Mouse (Mus musculus): ENCODE results near the gene Tet2. TPM values are rescaled to one million over a fixed set of nuclear protein-coding genes. Genes with fewer than 3 reads are reported as not detected.

Gene Tet2
- polyA plus RNA-seq, 1 experiment from 2014 or later = 2.8 TPM

DNA sequence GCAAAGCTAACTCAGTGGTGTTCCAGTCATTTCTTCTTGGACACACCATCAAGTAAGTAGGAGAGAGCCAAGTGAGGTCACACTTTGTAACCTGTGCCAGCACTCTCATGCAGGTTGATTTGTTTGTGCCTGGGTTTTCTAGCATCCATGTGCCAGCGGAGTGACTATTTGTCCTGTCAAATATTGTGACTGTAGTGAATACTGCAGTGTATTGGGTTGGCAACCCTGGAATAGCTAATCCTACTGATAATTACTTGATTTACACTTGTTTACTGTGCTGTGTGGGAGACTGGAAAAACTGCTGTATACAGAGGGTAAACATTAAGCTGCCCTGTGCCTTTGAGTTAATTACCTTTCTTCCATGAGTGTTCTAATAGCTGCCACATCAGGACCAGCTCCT lies 62.1 kb downstream of the Tet2 start:
- Histone ChIP-seq H3K27ac (replicated peaks) (no peak overlapping the region), H3K36me3 (replicated peaks) (peaks cover 38% of the 10 kb centered on the region), H3K9me3 (replicated peaks) (no peaks in the 10 kb centered on the region), H3K27me3 (no peaks in the 10 kb centered on the region), H3K9ac (no peak overlapping the region), H3K4me3 (replicated peaks) (no peak overlapping the region), H3K4me1 (replicated peaks) (no peaks in the 10 kb centered on the region), H3K4me2 (no peak overlapping the region)
- 93% methylated on average over 1 of the region's 1 CpGs for WGBS (ENCODE audit: insufficient replicate concordance)
- no peak for ATAC-seq (ENCODE audit: insufficient read depth)

DNA sequence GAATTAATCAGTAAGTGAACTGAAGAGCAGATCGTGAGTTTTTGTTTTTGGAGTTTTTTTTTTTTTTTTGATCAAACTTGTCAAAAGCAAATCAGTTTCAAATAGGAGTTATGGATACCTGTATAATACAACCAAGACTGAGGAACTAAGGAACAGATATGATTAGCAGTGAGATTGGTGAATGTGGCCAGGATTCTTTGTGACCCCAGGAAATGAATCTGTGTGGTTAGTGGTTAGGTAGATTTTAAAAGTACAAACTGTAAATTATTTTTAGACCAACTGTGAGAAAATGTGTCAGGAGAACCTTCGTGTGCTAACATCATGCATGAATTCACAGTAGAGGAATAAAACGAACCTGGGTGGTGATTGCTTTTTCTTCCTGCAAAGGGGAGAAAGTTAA lies 66.0 kb downstream of the Tet2 start:
- Histone ChIP-seq H3K4me1 (replicated peaks) (no peaks in the 10 kb centered on the region), H3K9ac (no peak overlapping the region), H3K27ac (replicated peaks) (no peak overlapping the region), H3K36me3 (replicated peaks) (peaks cover 17% of the 10 kb centered on the region; the same call in 1 of the 2 replicates), H3K4me2 (no peak overlapping the region), H3K9me3 (replicated peaks) (no peaks in the 10 kb centered on the region), H3K27me3 (no peaks in the 10 kb centered on the region), H3K4me3 (replicated peaks) (no peak overlapping the region)
- WGBS (ENCODE audit: insufficient replicate concordance) = 53% methylated on average over 3 of the region's 3 CpGs
- no peak for ATAC-seq (ENCODE audit: insufficient read depth)

DNA sequence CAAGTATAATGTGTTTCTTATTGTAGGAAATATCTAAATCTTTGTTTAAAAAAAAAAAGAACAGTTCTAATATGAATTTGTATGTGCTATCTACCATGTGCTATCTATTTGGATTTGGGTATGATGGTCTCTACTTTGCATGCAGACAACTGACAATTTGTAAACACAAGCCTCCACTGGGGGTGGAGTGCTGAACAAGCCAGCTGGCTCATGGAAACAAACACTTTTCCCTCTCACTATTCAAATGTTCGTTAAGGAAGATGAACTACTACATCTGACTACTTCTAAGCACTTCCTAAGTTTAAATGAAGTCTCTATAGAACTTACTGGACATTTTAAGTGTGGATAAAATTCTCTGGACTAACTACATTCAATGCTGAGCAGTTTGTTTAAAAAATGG lies 71.2 kb downstream of the Tet2 start:
- ATAC-seq (ENCODE audit: insufficient read depth) = no peak
- H3K9me3 ChIP-seq (replicated peaks) = no peaks in the 10 kb centered on the region
- H3K9ac ChIP-seq = no peak overlapping the region
- no peak overlapping the region for H3K27ac ChIP-seq (replicated peaks)
- no peak overlapping the region for H3K4me3 ChIP-seq (replicated peaks)
- H3K4me2 ChIP-seq = no peak overlapping the region
- no peaks in the 10 kb centered on the region for H3K4me1 ChIP-seq (replicated peaks)
- no peaks in the 10 kb centered on the region for H3K27me3 ChIP-seq
- peaks cover 32% of the 10 kb centered on the region for H3K36me3 ChIP-seq (replicated peaks)
- WGBS (ENCODE audit: insufficient replicate concordance) = 71% methylated on average over 1 of the region's 1 CpGs

DNA sequence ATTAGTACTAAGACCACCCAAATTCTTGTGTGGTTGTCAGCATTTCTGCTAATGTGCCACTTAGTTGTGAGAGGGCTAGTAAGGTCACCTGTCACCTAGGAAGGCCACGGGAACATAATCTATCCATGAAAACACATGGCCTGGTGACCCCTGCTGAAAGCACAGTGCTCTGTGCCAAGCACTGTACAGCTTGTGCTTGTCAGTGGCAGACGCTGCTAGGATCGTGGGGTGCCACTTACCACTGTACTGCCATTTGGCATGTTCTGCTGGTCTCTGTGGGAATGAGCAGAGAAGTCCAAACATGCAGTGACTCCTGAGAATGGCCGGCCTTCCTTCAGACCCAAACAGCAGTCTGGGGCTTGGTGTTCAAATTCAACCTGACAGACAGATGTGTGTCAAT lies 73.8 kb downstream of the Tet2 start:
- Histone ChIP-seq H3K4me1 (replicated peaks) (no peaks in the 10 kb centered on the region), H3K9ac (no peak overlapping the region), H3K4me2 (no peak overlapping the region), H3K4me3 (replicated peaks) (no peak overlapping the region), H3K27ac (replicated peaks) (no peak overlapping the region), H3K9me3 (replicated peaks) (no peaks in the 10 kb centered on the region), H3K27me3 (no peaks in the 10 kb centered on the region), H3K36me3 (replicated peaks) (peaks cover 59% of the 10 kb centered on the region)
- no peak for ATAC-seq (ENCODE audit: insufficient read depth)
- whole genome bisulfite sequencing (ENCODE audit: insufficient replicate concordance) = 67% methylated on average over 4 of the region's 4 CpGs

DNA sequence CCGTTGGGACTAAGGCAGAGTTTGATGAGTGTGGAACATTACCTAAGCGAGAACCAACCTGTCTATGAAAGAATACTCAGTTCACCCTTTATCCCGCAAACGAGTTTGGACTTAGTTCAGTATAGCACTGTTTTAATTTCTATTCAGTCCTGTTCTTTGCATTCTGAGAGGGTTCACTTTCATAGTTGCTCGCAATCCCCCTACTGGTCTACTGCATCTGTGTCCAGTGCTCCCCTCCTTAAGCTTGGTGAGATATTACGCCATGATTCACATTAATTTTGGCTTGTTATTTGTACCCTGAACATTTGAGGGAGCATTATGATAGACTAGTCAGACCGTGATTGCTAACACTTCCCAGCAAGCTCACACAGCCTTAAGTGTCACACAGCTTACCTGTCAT lies 76.1 kb downstream of the Tet2 start:
- Histone ChIP-seq H3K36me3 (replicated peaks) (peaks cover 54% of the 10 kb centered on the region), H3K4me1 (replicated peaks) (no peaks in the 10 kb centered on the region), H3K27me3 (no peaks in the 10 kb centered on the region), H3K9me3 (replicated peaks) (no peaks in the 10 kb centered on the region), H3K27ac (replicated peaks) (no peak overlapping the region), H3K4me3 (replicated peaks) (no peak overlapping the region), H3K9ac (no peak overlapping the region), H3K4me2 (no peak overlapping the region)
- 81% methylated on average over 7 of the region's 7 CpGs for WGBS (ENCODE audit: insufficient replicate concordance)
- no peak for ATAC-seq (ENCODE audit: insufficient read depth)

DNA sequence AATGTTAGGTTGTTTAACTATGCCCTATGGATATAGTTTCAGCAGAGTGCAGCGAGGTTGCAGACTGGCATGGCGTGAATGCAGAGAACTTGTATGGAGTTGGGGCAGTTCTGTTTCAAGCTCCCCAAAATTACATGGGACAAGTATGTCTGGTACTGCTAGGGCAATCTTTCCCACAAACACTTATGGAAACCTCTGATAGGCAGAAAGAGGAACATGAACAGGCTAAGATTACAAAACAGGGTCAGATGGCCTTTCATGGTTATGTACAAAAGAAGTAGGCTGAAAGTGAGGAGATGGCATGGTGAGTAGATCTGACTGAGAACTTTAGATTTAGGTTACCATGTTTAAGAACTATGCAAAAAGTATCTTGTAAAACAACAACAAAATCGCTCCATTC lies 81.7 kb downstream of the Tet2 start:
- Histone ChIP-seq H3K4me3 (replicated peaks) (no peak overlapping the region), H3K27ac (replicated peaks) (no peak overlapping the region), H3K9ac (no peak overlapping the region), H3K27me3 (no peaks in the 10 kb centered on the region), H3K9me3 (replicated peaks) (no peaks in the 10 kb centered on the region), H3K36me3 (replicated peaks) (peaks cover 21% of the 10 kb centered on the region), H3K4me1 (replicated peaks) (no peaks in the 10 kb centered on the region), H3K4me2 (no peak overlapping the region)
- ATAC-seq (ENCODE audit: insufficient read depth) = no peak
- WGBS (ENCODE audit: insufficient replicate concordance) = 52% methylated on average over 3 of the region's 3 CpGs

DNA sequence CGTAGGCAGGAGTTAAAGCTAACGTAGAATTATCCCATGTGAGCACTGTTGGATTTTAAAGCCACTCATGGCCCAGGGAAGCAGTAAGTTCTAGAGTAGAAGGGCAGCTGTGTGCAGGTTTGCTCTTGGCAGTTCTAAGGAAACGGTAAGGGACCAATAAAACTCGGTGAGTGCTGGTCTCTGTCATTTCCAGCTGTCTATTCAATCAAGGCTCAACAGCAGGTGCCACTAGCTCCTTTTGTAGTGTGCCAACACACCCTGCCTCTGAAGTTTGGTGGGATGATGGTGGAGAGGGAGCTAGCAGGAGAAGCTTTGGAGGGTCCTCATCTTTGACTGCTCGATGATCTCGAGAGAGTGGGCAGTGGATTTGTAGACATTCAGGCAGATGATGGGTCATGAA lies 82.5 kb downstream of the Tet2 start:
- H3K4me1 ChIP-seq (replicated peaks) = no peaks in the 10 kb centered on the region
- H3K36me3 ChIP-seq (replicated peaks) = peaks cover 14% of the 10 kb centered on the region
- no peaks in the 10 kb centered on the region for H3K27me3 ChIP-seq
- H3K4me2 ChIP-seq = no peak overlapping the region
- no peak overlapping the region for H3K4me3 ChIP-seq (replicated peaks)
- no peak for ATAC-seq (ENCODE audit: insufficient read depth)
- 71% methylated on average over 6 of the region's 6 CpGs for WGBS (ENCODE audit: insufficient replicate concordance)
- H3K9ac ChIP-seq = no peak overlapping the region
- H3K27ac ChIP-seq (replicated peaks) = no peak overlapping the region
- no peaks in the 10 kb centered on the region for H3K9me3 ChIP-seq (replicated peaks)

DNA sequence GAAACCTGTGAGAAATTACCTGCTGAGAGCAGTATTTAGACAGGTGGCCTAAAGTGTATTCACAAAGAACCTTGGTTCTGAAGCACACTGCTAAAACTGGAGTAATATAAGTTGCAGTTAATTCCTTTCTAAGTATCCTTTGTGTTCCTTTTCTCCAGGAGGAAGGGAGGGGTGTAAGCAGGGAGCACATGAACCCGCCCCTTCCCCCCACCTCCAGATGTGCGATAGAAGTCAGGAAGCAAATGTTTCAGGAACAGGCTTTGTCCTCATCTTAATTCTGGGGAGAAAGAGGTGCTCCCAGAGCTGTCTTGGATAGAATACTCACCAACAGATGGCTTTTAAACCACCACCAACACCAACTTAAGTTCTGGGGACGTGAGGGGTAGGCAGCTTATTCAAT lies 82.9 kb downstream of the Tet2 start:
- Histone ChIP-seq H3K27me3 (no peaks in the 10 kb centered on the region), H3K4me1 (replicated peaks) (no peaks in the 10 kb centered on the region), H3K4me2 (no peak overlapping the region), H3K36me3 (replicated peaks) (peaks cover 9% of the 10 kb centered on the region), H3K9me3 (replicated peaks) (no peaks in the 10 kb centered on the region), H3K9ac (no peak overlapping the region), H3K27ac (replicated peaks) (no peak overlapping the region), H3K4me3 (replicated peaks) (no peak overlapping the region)
- no peak for ATAC-seq (ENCODE audit: insufficient read depth)
- 63% methylated on average over 3 of the region's 3 CpGs for WGBS (ENCODE audit: insufficient replicate concordance)

DNA sequence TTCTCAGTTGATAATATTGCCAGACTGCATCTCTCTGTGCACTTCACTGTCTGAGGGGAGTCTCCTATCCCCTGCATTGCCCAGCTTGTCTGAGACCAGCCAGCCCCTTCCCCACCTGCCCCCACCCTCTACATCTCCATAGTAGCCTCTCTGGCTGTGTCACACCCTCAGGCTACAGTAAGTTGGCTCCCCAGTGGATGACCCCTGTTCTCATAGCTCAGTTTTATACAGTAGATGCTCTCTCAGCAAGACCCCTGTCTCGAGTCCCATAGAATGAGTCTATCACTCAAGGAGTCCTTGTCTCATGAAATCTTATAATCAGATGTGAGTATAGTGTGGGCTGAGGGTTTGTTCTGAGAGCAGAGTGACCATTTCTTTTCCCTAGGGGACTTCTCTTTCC lies 85.8 kb downstream of the Tet2 start:
- Histone ChIP-seq H3K9me3 (replicated peaks) (no peaks in the 10 kb centered on the region), H3K4me1 (replicated peaks) (no peaks in the 10 kb centered on the region), H3K4me3 (replicated peaks) (no peak overlapping the region), H3K27ac (replicated peaks) (no peak overlapping the region), H3K27me3 (no peaks in the 10 kb centered on the region), H3K4me2 (no peak overlapping the region), H3K9ac (no peak overlapping the region), H3K36me3 (replicated peaks) (no peaks in the 10 kb centered on the region)
- 45% methylated on average over 1 of the region's 1 CpGs for WGBS (ENCODE audit: insufficient replicate concordance)
- ATAC-seq (ENCODE audit: insufficient read depth) = no peak

DNA sequence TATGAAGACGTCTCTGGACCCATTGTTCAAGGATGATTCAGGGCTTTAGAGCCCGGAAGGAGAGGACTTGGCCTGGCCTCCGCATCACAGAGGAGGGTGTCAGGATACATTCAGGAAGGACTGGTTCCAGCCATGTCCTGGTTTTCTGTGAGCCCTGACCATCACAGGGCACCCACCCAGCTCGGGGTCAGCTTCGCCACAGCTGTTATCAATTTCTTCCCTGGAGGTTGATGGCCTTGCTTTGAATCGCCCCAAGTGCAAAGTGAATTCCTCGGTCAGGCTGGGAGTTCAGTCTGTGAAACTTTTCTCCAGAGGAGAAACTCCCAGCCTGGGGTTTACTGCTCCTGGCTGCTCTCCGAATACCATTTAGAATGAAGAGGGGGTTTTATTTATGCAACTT lies 91.0 kb downstream of the Tet2 start:
- Histone ChIP-seq H3K27ac (replicated peaks) (no peak overlapping the region), H3K36me3 (replicated peaks) (no peaks in the 10 kb centered on the region), H3K4me3 (replicated peaks) (no peak overlapping the region), H3K4me1 (replicated peaks) (no peaks in the 10 kb centered on the region), H3K9ac (no peak overlapping the region), H3K27me3 (no peaks in the 10 kb centered on the region), H3K9me3 (replicated peaks) (no peaks in the 10 kb centered on the region), H3K4me2 (no peak overlapping the region)
- 64% methylated on average over 8 of the region's 8 CpGs for WGBS (ENCODE audit: insufficient replicate concordance)
- no peak for ATAC-seq (ENCODE audit: insufficient read depth)

DNA sequence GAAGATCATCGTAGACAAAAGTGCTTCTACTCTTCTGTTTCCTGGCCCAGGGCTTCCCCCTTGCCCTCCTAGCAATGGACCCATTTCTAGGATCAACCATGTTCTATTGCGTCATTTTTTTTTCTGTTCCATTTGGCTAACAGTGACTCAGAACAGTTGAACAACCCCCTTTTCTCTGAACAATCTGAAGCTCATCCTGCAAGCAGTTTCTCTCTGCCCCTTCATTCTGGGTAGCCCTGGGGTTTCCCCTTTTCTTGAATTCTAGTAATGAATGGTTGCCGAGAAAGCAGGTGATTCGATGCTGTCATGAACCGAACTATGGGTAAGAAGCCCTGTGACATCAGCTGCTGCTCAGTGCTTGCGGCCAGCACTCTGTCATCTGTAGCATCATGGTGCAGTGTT lies 108.0 kb downstream of the Tet2 start:
- Histone ChIP-seq H3K4me2 (no peak overlapping the region), H3K4me3 (replicated peaks) (no peak overlapping the region), H3K9ac (no peak overlapping the region), H3K27me3 (no peaks in the 10 kb centered on the region), H3K9me3 (replicated peaks) (no peaks in the 10 kb centered on the region), H3K36me3 (replicated peaks) (no peaks in the 10 kb centered on the region), H3K4me1 (replicated peaks) (no peaks in the 10 kb centered on the region), H3K27ac (replicated peaks) (no peak overlapping the region)
- no peak for ATAC-seq (ENCODE audit: insufficient read depth)
- 77% methylated on average over 6 of the region's 6 CpGs for WGBS (ENCODE audit: insufficient replicate concordance)

DNA sequence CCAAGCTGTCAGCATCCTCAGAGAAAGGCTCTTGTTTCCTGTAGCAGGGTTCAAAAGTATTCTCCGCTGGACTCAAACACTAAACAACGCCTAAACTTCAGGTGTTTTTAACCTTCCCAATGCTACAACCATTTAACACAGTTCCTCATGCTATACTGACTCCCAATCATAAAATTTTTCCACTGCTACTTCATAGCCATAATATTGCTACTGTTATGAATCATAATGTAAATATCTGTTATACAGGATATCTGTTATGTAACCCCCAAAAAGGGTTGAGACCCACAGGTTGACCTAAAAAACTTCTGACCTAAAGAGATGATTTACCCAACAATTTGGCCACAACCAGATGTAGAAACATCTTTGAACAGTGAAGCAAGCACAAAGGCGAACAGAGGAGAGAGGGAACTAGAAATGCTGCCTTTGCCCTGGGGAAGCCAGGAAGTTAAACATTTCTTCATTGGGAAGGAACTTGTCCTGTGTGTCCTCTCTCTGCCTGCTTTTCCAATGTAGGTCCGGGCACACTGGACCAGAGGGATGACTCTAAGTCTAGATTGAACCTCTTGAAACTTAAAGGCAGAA lies 108.6 kb downstream of the Tet2 start:
- Histone ChIP-seq H3K27ac (replicated peaks) (no peak overlapping the region), H3K9me3 (replicated peaks) (no peaks in the 10 kb centered on the region), H3K4me3 (replicated peaks) (no peak overlapping the region), H3K4me2 (no peak overlapping the region), H3K36me3 (replicated peaks) (no peaks in the 10 kb centered on the region), H3K4me1 (replicated peaks) (no peaks in the 10 kb centered on the region), H3K9ac (no peak overlapping the region), H3K27me3 (no peaks in the 10 kb centered on the region)
- 47% methylated on average over 4 of the region's 4 CpGs for WGBS (ENCODE audit: insufficient replicate concordance)
- ATAC-seq (ENCODE audit: insufficient read depth) = no peak
